Comparison of ENCODE assay signal across 23 mouse cellular contexts in genomic region chr15:92964901-92965300, GRCm38 (mm10).
DNase-seq lines count a peak whose midpoint lies in the region; TF ChIP-seq lines count a peak whose summit lies in the region.
"Had no signal": no experiment of that assay in that cellular context is flagged by ENCODE, and none has a peak within 500 bp of the region (broad histone marks: within the 10 kb centered on the region; RNA-seq: fewer than 3 reads in every experiment).

No protein-coding gene starts in this region.

- 71% methylated on average over 3 of the region's 3 CpGs for WGBS in heart, adult 2 months

- H3K4me1 ChIP-seq in heart, adult 2 months (ENCODE audit: control insufficient read depth, insufficient read depth, low read length) = no peaks in the 10 kb centered on the region
- H3K4me1 ChIP-seq: embryonic facial prominence, embryonic 12.5 days; forebrain, embryonic 13.5 days; forebrain, embryonic 15.5 days had no signal

- no peak overlapping the region for H3K4me3 ChIP-seq in heart, adult 2 months
- H3K4me3 ChIP-seq: embryonic facial prominence, embryonic 10.5 days; embryonic facial prominence, embryonic 12.5 days; erythroblast, embryonic 14.5 days; forebrain, embryonic 13.5 days; forebrain, embryonic 15.5 days had no signal

- H3K36me3 ChIP-seq in heart, adult 2 months (ENCODE audit: control insufficient read depth, insufficient read depth, low read length) = no peaks in the 10 kb centered on the region
- H3K36me3 ChIP-seq: embryonic facial prominence, embryonic 10.5 days; embryonic facial prominence, embryonic 12.5 days; forebrain, embryonic 15.5 days; G1E had no signal

- DNase-seq in heart, adult 11 months = peak; percentile 54
- no peak for DNase-seq in heart, adult 2 months
- peak; percentile 5 for DNase-seq in NIH3T3 (ENCODE audit: low read depth)
- DNase-seq in fibroblast of lung, adult 2 months (ENCODE audit: low read depth) = peak; percentile 85
- DNase-seq in left cerebral cortex, postnatal 36 days (ENCODE audit: low spot score in 2 of 2) = no peak
- no peak for DNase-seq in adrenal gland, adult 8-10 months
- DNase-seq: adrenal gland, adult 2 months; adrenal gland, postnatal 14 days; adrenal gland, postnatal 36 days; B cell, adult 2 months; cerebellum, adult 11-12 months; cerebellum, adult 2 months; cerebellum, adult 9-10 months; cerebellum, postnatal 10 days; cerebellum, postnatal 25 days; forebrain, postnatal 0 days had no signal

- no peak for TF ChIP-seq EP300 in heart, adult 2 months (IDR thresholded peaks at IDR 0.05; ENCODE audit: insufficient read depth, low read depth, low read length)

- no peaks in the 10 kb centered on the region for H3K27me3 ChIP-seq in heart, adult 2 months (ENCODE audit: control insufficient read depth, insufficient read depth, low read length)
- H3K27me3 ChIP-seq: CH12.LX; embryonic facial prominence, embryonic 12.5 days; forebrain, embryonic 13.5 days; forebrain, embryonic 15.5 days had no signal

- no peak for TF ChIP-seq POLR2A in heart, adult 2 months (IDR thresholded peaks at IDR 0.05; ENCODE audit: insufficient read depth, low read depth, low read length)

- intact Hi-C loops in heart, adult 2 months (cut with DNase I) = no loop called here
- intact Hi-C loops in left cerebral cortex, postnatal 36 days (cut with DNase I) = no loop called here

- H3K27ac ChIP-seq in heart, adult 2 months = no peak overlapping the region
- H3K27ac ChIP-seq: embryonic facial prominence, embryonic 10.5 days; embryonic facial prominence, embryonic 12.5 days; forebrain, embryonic 13.5 days; forebrain, embryonic 15.5 days had no signal

- no peak for TF ChIP-seq CTCF in heart, adult 2 months (IDR thresholded peaks at IDR 0.05)

- no peak overlapping the region for H3K9ac ChIP-seq in heart, adult 2 months (ENCODE audit: low read depth, low read length)
- H3K9ac ChIP-seq: embryonic facial prominence, embryonic 12.5 days; forebrain, embryonic 13.5 days; forebrain, embryonic 15.5 days; forebrain, postnatal 0 days had no signal

- no peaks in the 10 kb centered on the region for H3K79me2 ChIP-seq in heart, adult 2 months (replicated peaks; ENCODE audit: control insufficient read depth, insufficient read depth, low read length)

Comparison
In these comparisons a context has a peak if more than half of its experiments do, and no peak if none do; other contexts are left out.
1. DNase-seq: peak in heart, adult 11 months (single experiment), NIH3T3 (single experiment) and fibroblast of lung, adult 2 months (single experiment); none in heart, adult 2 months (0 of 2), left cerebral cortex, postnatal 36 days (0 of 2) and adrenal gland, adult 8-10 months (single experiment).